Mouse (Mus musculus) heart, postnatal 10 days (tissue): ENCODE measurements around the gene Nprl3. TPM values are rescaled to one million over a fixed set of nuclear protein-coding genes. Genes with fewer than 3 reads are reported as not detected.

Experiments
- DNase-seq, 2 experiments: peaks; one replicate each; pipeline ENCODE4 v3.0.0; 2021
- intact Hi-C: fragments of 180-260 bp; cut with DNase I; formaldehyde crosslinking; loops from one replicate; pipeline ENCODE4 v1.15.1; 2025
- total RNA-seq, 2 experiments: library from RNA; stranded (reverse); gene quantifications; 2 replicates each; pipeline ENCODE4 v1.2.3; 2021

Nprl3 gene
- total RNA-seq, 2 experiments from 2014 or later: 26.6 to 27.6 TPM

DNA sequence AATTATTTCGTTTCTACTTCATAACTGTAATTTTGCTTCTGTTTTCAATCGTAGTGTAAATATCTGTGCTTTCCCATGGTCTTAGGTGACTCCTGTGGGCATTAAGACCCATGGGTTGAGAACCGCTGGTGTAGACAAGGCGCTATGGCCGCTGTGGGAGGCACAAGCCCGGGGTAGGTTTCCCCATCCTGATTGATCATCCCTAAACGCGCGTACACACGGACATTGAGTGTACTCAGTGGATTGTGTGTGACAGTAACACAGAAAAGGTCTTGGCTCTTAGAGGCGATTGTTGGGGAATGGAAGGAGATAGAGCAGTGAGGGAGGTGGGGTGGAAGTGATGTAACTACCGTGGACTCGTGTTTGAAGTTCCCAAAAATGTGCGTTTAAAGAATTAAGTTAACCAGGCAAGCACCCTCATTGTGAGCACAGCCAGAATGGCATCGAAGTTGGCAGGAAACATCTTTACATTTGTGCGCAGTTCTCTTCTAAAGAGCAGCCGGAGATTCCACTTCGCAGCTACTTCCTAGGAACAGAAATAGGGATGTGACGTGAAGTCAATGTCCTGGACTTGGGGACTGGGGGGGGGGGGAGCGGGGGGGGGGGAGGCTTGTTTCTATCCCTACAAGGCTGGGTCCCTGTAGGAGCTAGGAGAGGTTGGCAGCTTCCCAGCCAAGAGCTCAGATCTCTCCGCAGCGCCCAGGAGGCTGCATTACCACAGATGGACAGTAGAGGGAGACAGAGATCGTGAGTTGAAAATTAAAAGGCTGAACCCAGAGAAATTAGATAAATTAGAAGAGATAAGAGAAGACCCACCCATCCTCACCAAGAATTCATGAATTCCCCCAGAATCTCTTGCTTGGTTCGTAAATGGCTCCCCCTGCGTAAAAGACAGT, 85.3 kb downstream of the Nprl3 start:
- intact Hi-C loops: loop anchor here (1.0 to 5.0 kb wide), 4 partner anchors 56 to 141 kb away; partner anchors contain the start of genes Hbq1a and Hbq1b

DNA sequence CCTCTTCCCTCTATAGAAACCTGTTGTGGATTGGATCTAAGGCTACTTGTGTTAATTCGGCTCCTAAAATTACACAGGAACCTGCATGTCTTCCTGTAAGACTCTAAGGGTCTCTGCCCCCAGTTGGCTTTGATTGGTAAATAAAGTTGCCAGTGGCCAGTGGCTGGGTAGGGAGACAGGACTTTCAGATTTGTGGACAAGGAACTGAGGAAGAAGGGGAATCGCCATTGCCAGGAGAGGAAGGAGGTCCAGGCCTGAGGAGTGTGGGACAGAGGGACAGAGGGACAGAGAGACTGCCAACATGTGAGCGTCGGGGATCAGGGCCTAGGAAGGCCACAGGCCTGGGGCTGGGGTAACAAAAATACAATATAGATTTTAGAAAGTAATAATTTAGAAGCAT, 86.3 kb downstream of the Nprl3 start:
- DNase-seq: no peak
- intact Hi-C loops: loop anchor here (5.0 kb wide), 1 partner anchor 121 kb away; the partner anchor contains the start of gene Hbq1a

More for the DNA sequence above, 85.3 kb downstream of the Nprl3 start:
- peak; percentile 85 to 90 for DNase-seq

DNA sequence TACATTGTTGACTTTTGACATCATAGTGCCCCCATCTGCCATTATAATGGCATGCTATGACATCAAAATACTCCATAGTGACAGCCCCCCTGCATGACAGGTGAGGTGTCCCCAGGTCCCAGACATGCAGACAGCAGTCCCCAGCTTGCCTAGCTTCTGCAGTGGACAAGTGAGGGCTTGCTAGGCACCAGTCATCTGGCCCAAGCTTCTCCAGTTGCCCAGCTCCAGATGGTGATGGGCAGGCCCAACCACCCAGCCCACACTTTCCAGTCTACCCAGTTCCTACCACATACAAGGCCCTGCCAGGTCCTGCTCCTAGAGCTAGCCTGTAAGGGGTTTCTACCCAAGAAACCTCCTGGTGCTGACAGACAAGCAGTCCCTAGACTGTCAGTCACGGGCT, 89.0 kb downstream of the Nprl3 start:
- intact Hi-C loops: no loop called here
- no peak for DNase-seq

Other genes starting within 250 kb of the Nprl3 start
- under 1 TPM in 1 of 2 experiments, not detected in 1; 0.10 TPM for gene Il9r, start 67.4 kb downstream of the Nprl3 start, total RNA-seq
- 10 to 100 TPM; 10.6 to 12.4 TPM for gene Snrnp25, start 62.3 kb downstream of the Nprl3 start, total RNA-seq
- 10 to 100 TPM; 30.5 to 31.1 TPM for gene Rhbdf1, start 45.4 kb downstream of the Nprl3 start, total RNA-seq
- 10 to 100 TPM in 1 of 2 experiments, 1 to 10 TPM in 1; 9.8 to 10.3 TPM for gene Mpg, start 41.2 kb downstream of the Nprl3 start, total RNA-seq
- not detected for gene Hba-x, start 8.7 kb upstream of the Nprl3 start, total RNA-seq
- 1,000 to 10,000 TPM; 4,155 to 9,193 TPM for gene Hba-a1, start 15.8 kb upstream of the Nprl3 start, total RNA-seq
- 1 to 10 TPM in 1 of 2 experiments, not detected in 1; 1.0 TPM for gene Hbq1b, start 19.3 kb upstream of the Nprl3 start, total RNA-seq
- 1,000 to 10,000 TPM; 3,875 to 8,514 TPM for gene Hba-a2, start 28.8 kb upstream of the Nprl3 start, total RNA-seq
- not detected for gene Hbq1a, start 32.4 kb upstream of the Nprl3 start, total RNA-seq
- gene Sh3pxd2b, start 80.1 kb upstream of the Nprl3 start, total RNA-seq: 10 to 100 TPM; 27.6 to 29.6 TPM
- gene Ubtd2, start 187.7 kb upstream of the Nprl3 start, total RNA-seq: 10 to 100 TPM; 18.1 to 19.8 TPM